Mouse (Mus musculus) macrophage (primary cell): ENCODE measurements around the gene Gosr2. TPM values are rescaled to one million over a fixed set of nuclear protein-coding genes. Genes with fewer than 3 reads are reported as not detected.
"Not testable (repeated sequence)": the region's sequence is repeated elsewhere in the genome, so short reads cannot be mapped to it uniquely, and the experiment has no call there.

ENCODE experiments used
- H3K27ac ChIP-seq: fragments of 350-480 bp; formaldehyde crosslinking; 2 replicates; pipeline ENCODE4 v1.9.0; 2021
- H3K36me3 ChIP-seq: fragments of 350-480 bp; formaldehyde crosslinking; 2 replicates; pipeline ENCODE4 v1.9.0; 2021; ENCODE audit errors: inconsistent target
- H3K4me3 ChIP-seq: fragments of 350-480 bp; formaldehyde crosslinking; 2 replicates; pipeline ENCODE4 v1.9.0; 2021; ENCODE audit errors: inconsistent target
- H3K79me2 ChIP-seq: fragments of 350-480 bp; formaldehyde crosslinking; 2 replicates; pipeline ENCODE4 v1.9.0; 2021; ENCODE audit errors: inconsistent target
- WGBS: methylation state at CpG from one replicate; pipeline ENCODE4 v1.1.7; 2026; ENCODE audit warnings: inconsistent platforms; ENCODE audit not compliant: missing documents; 5-methylcytosine and 5-hydroxymethylcytosine counted together
- polyA plus RNA-seq: library from polyadenylated mRNA; stranded (reverse); fragments of 250-400 nt; gene quantifications from 3 replicates; pipeline ENCODE4 v1.2.4, GENCODE M21; 2018; ENCODE audit warnings: inconsistent platforms

Gene Gosr2
- polyA plus RNA-seq, 1 experiment from 2014 or later = 56.1 TPM

- 78% methylated on average over 27 of the region's 28 CpGs for WGBS
- H3K4me3 ChIP-seq = no peak overlapping the region
- H3K79me2 ChIP-seq = no peaks in the 10 kb centered on the region
- no peak overlapping the region for H3K27ac ChIP-seq
- H3K36me3 ChIP-seq = no peaks in the 10 kb centered on the region
Measured at GRCm38 (mm10) chr11:103711851-103712587, 14.3 kb upstream of the Gosr2 start.

GRCm38 (mm10) chr11:103709982-103710381, 12.3 kb upstream of the Gosr2 start:
- no peak overlapping the region for H3K27ac ChIP-seq

GRCm38 (mm10) chr11:103707005-103707404, 9.3 kb upstream of the Gosr2 start:
- WGBS = 57% methylated on average over 8 of the region's 8 CpGs
- H3K4me3 ChIP-seq = no peak overlapping the region
- no peaks in the 10 kb centered on the region for H3K79me2 ChIP-seq
- no peaks in the 10 kb centered on the region for H3K36me3 ChIP-seq
- no peak overlapping the region for H3K27ac ChIP-seq

More at GRCm38 (mm10) chr11:103709982-103710381, 12.3 kb upstream of the Gosr2 start:
- WGBS = 88% methylated on average over 1 of the region's 1 CpGs
- Histone ChIP-seq H3K36me3 (no peaks in the 10 kb centered on the region), H3K4me3 (no peak overlapping the region), H3K79me2 (no peaks in the 10 kb centered on the region)

GRCm38 (mm10) chr11:103698226-103698625, 528 bp upstream of the Gosr2 start:
- H3K27ac ChIP-seq = peak overlapping the region; percentile 82
- H3K4me3 ChIP-seq = peak overlapping the region; percentile 89
- peaks cover 42% of the 10 kb centered on the region for H3K79me2 ChIP-seq
- no peaks in the 10 kb centered on the region for H3K36me3 ChIP-seq
- 84% methylated on average over 2 of the region's 2 CpGs for WGBS

- H3K36me3 ChIP-seq = no peaks in the 10 kb centered on the region
- under 1% methylated on average over 18 of the region's 18 CpGs for WGBS
- peak overlapping the region; percentile 82 for H3K27ac ChIP-seq
- peaks cover 54% of the 10 kb centered on the region for H3K79me2 ChIP-seq
- H3K4me3 ChIP-seq = peak overlapping the region; percentile 89
Measured at GRCm38 (mm10) chr11:103696851-103697564, 690 bp downstream of the Gosr2 start.

- Histone ChIP-seq H3K27ac (no peak overlapping the region), H3K36me3 (no peaks in the 10 kb centered on the region), H3K79me2 (peaks cover 89% of the 10 kb centered on the region), H3K4me3 (no peak overlapping the region)
- WGBS = 82% methylated on average over 1 of the region's 1 CpGs
Measured at GRCm38 (mm10) chr11:103693241-103693640, 4.5 kb downstream of the Gosr2 start.

- Histone ChIP-seq H3K4me3 (no peak overlapping the region), H3K27ac (no peak overlapping the region), H3K79me2 (peaks cover 90% of the 10 kb centered on the region), H3K36me3 (0 out of 2 replicates have a peak, but pooled peaks cover 9% of the 10 kb centered on the region)
- WGBS = 90% methylated on average over 1 of the region's 1 CpGs
Measured at GRCm38 (mm10) chr11:103691036-103691435, 6.7 kb downstream of the Gosr2 start.

GRCm38 (mm10) chr11:103688980-103689378, 8.7 kb downstream of the Gosr2 start:
- H3K27ac ChIP-seq = peak overlapping the region; percentile 44
- H3K36me3 ChIP-seq = peaks cover 17% of the 10 kb centered on the region
- H3K4me3 ChIP-seq = no peak overlapping the region
- peaks cover 75% of the 10 kb centered on the region for H3K79me2 ChIP-seq
- WGBS = 17% methylated on average over 3 of the region's 3 CpGs

- H3K36me3 ChIP-seq = peaks cover 23% of the 10 kb centered on the region
- H3K27ac ChIP-seq = peak overlapping the region; percentile 44
- WGBS = 25% methylated on average over 6 of the region's 6 CpGs
- H3K79me2 ChIP-seq = peaks cover 70% of the 10 kb centered on the region
- H3K4me3 ChIP-seq = no peak overlapping the region
Measured at GRCm38 (mm10) chr11:103688271-103688979, 9.3 kb downstream of the Gosr2 start.

- WGBS = 7% methylated on average over 6 of the region's 6 CpGs
- no peak overlapping the region for H3K4me3 ChIP-seq
- peak overlapping the region; percentile 73 for H3K27ac ChIP-seq
- H3K79me2 ChIP-seq = peaks cover 53% of the 10 kb centered on the region
- peaks cover 40% of the 10 kb centered on the region for H3K36me3 ChIP-seq
Measured at GRCm38 (mm10) chr11:103686706-103687105, 11.0 kb downstream of the Gosr2 start.

- no peak overlapping the region for H3K4me3 ChIP-seq
- 9% methylated on average over 7 of the region's 7 CpGs for WGBS
- H3K36me3 ChIP-seq = peaks cover 54% of the 10 kb centered on the region
- H3K27ac ChIP-seq = peak overlapping the region; percentile 73
- H3K79me2 ChIP-seq = peaks cover 38% of the 10 kb centered on the region
Measured at GRCm38 (mm10) chr11:103685261-103685736, 12.4 kb downstream of the Gosr2 start.

GRCm38 (mm10) chr11:103683667-103684334, 13.9 kb downstream of the Gosr2 start:
- Histone ChIP-seq H3K4me3 (no peak overlapping the region), H3K79me2 (peaks cover 23% of the 10 kb centered on the region; the same call in 1 of the 2 replicates), H3K36me3 (peaks cover 69% of the 10 kb centered on the region), H3K27ac (peak overlapping the region; percentile 73)
- 87% methylated on average over 11 of the region's 11 CpGs for WGBS

GRCm38 (mm10) chr11:103677042-103677441, 20.7 kb downstream of the Gosr2 start:
- WGBS = 33% methylated on average over 1 of the region's 2 CpGs

GRCm38 (mm10) chr11:103675556-103675955, 22.1 kb downstream of the Gosr2 start:
- H3K4me3 ChIP-seq = no peak overlapping the region
- no peak overlapping the region for H3K27ac ChIP-seq
- H3K36me3 ChIP-seq = peaks cover 38% of the 10 kb centered on the region
- H3K79me2 ChIP-seq = no peaks in the 10 kb centered on the region
- 61% methylated on average over 3 of the region's 3 CpGs for WGBS

More at GRCm38 (mm10) chr11:103677042-103677441, 20.7 kb downstream of the Gosr2 start:
- not testable (repeated sequence) for H3K4me3 ChIP-seq, H3K79me2 ChIP-seq, H3K27ac ChIP-seq
- peaks cover 53% of the 10 kb centered on the region for H3K36me3 ChIP-seq
